Mouse (Mus musculus): ENCODE data around the gene Vmn1r34. TPM values are rescaled to one million over a fixed set of nuclear protein-coding genes. Genes with fewer than 3 reads are reported as not detected.
"Not testable (repeated sequence)": the region's sequence is repeated elsewhere in the genome, so short reads cannot be mapped to it uniquely, and the experiment has no call there.

Vmn1r34 gene
- polyA plus RNA-seq (2012; rRNA removed): not detected in 2 replicates

DNA sequence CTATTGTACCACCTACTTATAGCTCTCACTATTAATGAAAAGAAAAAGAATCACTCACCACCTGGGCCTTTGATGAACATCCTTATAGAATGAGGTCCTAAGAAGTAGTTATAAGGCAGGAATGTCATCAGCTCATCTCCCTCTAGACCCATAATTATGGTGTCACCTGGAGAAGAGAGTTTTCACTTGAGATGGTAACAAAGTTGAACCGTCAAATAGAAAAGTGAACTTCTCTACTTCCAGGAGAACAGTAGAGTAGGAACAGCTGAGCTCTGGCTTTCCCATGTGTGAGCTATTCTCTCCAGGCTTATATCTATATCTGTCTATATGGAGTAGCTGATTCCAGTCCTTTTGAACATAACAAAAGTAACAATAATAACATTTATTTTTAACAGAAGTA is at the start of gene Vmn1r34:
Gene Vmn1r34, minus strand, starts transcription at position 101 of the 400 bp plus-strand sequence.
- no peaks in the 10 kb centered on the region for H3K4me1 ChIP-seq (ENCODE audit: control insufficient read depth, insufficient read depth, insufficient read length)
- no peak for DNase-seq (ENCODE audit: low read depth in 1 of 2, low spot score in 2 of 2)
- H3K27ac ChIP-seq (ENCODE audit: insufficient read depth, low read length): no peak within 1 kb of the TSS
- no peaks in the 10 kb centered on the region for H3K27me3 ChIP-seq (ENCODE audit: control insufficient read depth, insufficient read depth, low read length)
- no peak within 1 kb of the TSS for H3K4me3 ChIP-seq (ENCODE audit: extremely low read depth, insufficient read depth, insufficient read length)
- 85% methylated on average over 1 of the region's 1 CpGs for WGBS
- H3K36me3 ChIP-seq (ENCODE audit: control insufficient read depth, insufficient read depth, low read length): no peaks in the 10 kb centered on the region
- TF ChIP-seq CTCF (IDR thresholded peaks at IDR 0.05; ENCODE audit: extremely low read depth, insufficient read depth, insufficient read length, insufficient replicate concordance) (no peak), POLR2A (IDR thresholded peaks at IDR 0.05; ENCODE audit: low read depth, low read length) (no peak)

- H3K4me3 ChIP-seq (ENCODE audit: extremely low read depth, insufficient read depth, insufficient read length): no peak within 1 kb of the TSS
- TF ChIP-seq POLR2A (IDR thresholded peaks at IDR 0.05; ENCODE audit: low read depth, low read length): no peak
- TF ChIP-seq CTCF (IDR thresholded peaks at IDR 0.05; ENCODE audit: extremely low read depth, insufficient read depth, insufficient read length, insufficient replicate concordance): no peak
- WGBS: 86% methylated on average over 3 of the region's 3 CpGs
- H3K4me1 ChIP-seq (ENCODE audit: control insufficient read depth, insufficient read depth, insufficient read length): no peaks in the 10 kb centered on the region
- H3K27ac ChIP-seq (ENCODE audit: insufficient read depth, low read length): no peak within 1 kb of the TSS
- no peaks in the 10 kb centered on the region for H3K36me3 ChIP-seq (ENCODE audit: control insufficient read depth, insufficient read depth, low read length)
- DNase-seq (ENCODE audit: low read depth in 1 of 2, low spot score in 2 of 2): no peak
- no peaks in the 10 kb centered on the region for H3K27me3 ChIP-seq (ENCODE audit: control insufficient read depth, insufficient read depth, low read length)
Observed at GRCm38 (mm10) chr6:66685806-66686205, 42.1 kb upstream of the Vmn1r34 start, which contains the start of gene Vmn1r35. Vmn1r35 (minus strand) TSS chr6:66685906.

DNA sequence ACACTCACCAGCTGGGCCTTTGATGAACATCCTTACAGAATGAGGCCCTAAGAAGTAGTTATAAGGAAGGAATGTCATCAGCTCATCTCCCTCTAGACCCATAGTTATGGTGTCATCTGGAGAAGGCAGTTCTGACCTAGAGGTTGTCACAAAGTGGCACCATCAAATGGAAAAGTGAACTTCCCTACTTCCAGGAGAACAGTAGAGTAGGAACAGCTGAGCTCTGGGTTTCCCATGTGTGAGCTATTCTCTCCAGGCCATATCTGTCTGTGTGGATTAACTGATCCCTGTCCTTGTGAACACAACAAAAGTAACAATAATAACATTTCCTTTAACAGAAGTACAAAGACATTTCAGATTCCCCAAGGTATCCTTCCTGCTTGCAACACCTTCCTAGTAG is 25.5 kb downstream of the Vmn1r34 start, which contains the start of gene Vmn1r33:
Gene Vmn1r33, minus strand, starts transcription at position 101 of the 400 bp plus-strand sequence.
- DNase-seq (ENCODE audit: low read depth in 1 of 2, low spot score in 2 of 2); H3K4me3 ChIP-seq (ENCODE audit: extremely low read depth, insufficient read depth, insufficient read length); H3K4me1 ChIP-seq (ENCODE audit: control insufficient read depth, insufficient read depth, insufficient read length): not testable (repeated sequence)

DNA sequence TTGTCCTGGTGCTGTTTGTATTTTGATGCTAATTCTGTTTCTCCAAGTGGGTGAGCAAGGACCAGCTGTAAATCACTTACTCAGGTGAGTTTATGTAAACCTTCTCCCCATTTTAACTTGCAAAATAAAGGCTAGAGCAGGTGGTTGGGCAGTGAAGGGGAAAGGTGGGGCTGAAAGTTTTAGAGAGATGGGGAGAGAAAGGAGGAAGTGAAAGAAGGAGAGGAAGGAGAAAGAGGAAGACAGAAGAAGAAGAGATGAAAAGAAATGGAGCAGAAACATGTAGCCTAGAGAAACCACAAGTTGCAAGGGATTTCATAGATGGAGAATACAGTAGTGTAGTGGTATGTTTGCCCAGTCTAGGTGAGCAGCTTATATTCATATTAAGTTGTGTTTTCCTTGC is 47.9 kb downstream of the Vmn1r34 start:
- no peak overlapping the region for H3K4me3 ChIP-seq (ENCODE audit: extremely low read depth, insufficient read depth, insufficient read length)
- H3K36me3 ChIP-seq (ENCODE audit: control insufficient read depth, insufficient read depth, low read length): no peaks in the 10 kb centered on the region
- peaks cover 3% of the 10 kb centered on the region; the same call in 1 of the 2 replicates for H3K4me1 ChIP-seq (ENCODE audit: control insufficient read depth, insufficient read depth, insufficient read length)
- no peaks in the 10 kb centered on the region for H3K27me3 ChIP-seq (ENCODE audit: control insufficient read depth, insufficient read depth, low read length)
- TF ChIP-seq CTCF (IDR thresholded peaks at IDR 0.05; ENCODE audit: extremely low read depth, insufficient read depth, insufficient read length, insufficient replicate concordance) (no peak), POLR2A (IDR thresholded peaks at IDR 0.05; ENCODE audit: low read depth, low read length) (no peak)
- DNase-seq (ENCODE audit: low read depth in 1 of 2, low spot score in 2 of 2): peak; percentile 26 to 34
- no peak overlapping the region for H3K27ac ChIP-seq (ENCODE audit: insufficient read depth, low read length)

More for the DNA sequence above, 25.5 kb downstream of the Vmn1r34 start, which contains the start of gene Vmn1r33:
- H3K27me3 ChIP-seq (ENCODE audit: control insufficient read depth, insufficient read depth, low read length); H3K27ac ChIP-seq (ENCODE audit: insufficient read depth, low read length); H3K36me3 ChIP-seq (ENCODE audit: control insufficient read depth, insufficient read depth, low read length): not testable (repeated sequence)

Other genes with a start within 250 kb of the Vmn1r34 start
- gene Mad2l1, start 108.5 kb downstream of the Vmn1r34 start, polyA plus RNA-seq (2012; rRNA removed): 3.7 and 5.5 TPM in 2 replicates
- not detected in 2 replicates for gene Vmn1r32, start 83.8 kb downstream of the Vmn1r34 start, polyA plus RNA-seq (2012; rRNA removed)
- gene Vmn1r33, start 25.6 kb downstream of the Vmn1r34 start, polyA plus RNA-seq (2012; rRNA removed): not detected in 2 replicates
- gene Vmn1r35, start 42.0 kb upstream of the Vmn1r34 start, polyA plus RNA-seq (2012; rRNA removed): not detected in 2 replicates
- not detected in 2 replicates for gene Vmn1r36, start 75.3 kb upstream of the Vmn1r34 start, polyA plus RNA-seq (2012; rRNA removed)
- gene Vmn1r37, start 85.5 kb upstream of the Vmn1r34 start, polyA plus RNA-seq (2012; rRNA removed): not detected in 2 replicates
- gene Vmn1r38, start 138.7 kb upstream of the Vmn1r34 start, polyA plus RNA-seq (2012; rRNA removed): not detected in 2 replicates
- gene Vmn1r39, start 166.7 kb upstream of the Vmn1r34 start, polyA plus RNA-seq (2012; rRNA removed): not detected in 2 replicates

All from spleen, adult 2 months (tissue).